Mouse (Mus musculus): Measurements from ENCODE around the gene Adsl. TPM values are rescaled to one million over a fixed set of nuclear protein-coding genes. Genes with fewer than 3 reads are reported as not detected.

Adsl gene
- total RNA-seq, 2 experiments from 2014 or later, result 157 to 182 TPM

DNA sequence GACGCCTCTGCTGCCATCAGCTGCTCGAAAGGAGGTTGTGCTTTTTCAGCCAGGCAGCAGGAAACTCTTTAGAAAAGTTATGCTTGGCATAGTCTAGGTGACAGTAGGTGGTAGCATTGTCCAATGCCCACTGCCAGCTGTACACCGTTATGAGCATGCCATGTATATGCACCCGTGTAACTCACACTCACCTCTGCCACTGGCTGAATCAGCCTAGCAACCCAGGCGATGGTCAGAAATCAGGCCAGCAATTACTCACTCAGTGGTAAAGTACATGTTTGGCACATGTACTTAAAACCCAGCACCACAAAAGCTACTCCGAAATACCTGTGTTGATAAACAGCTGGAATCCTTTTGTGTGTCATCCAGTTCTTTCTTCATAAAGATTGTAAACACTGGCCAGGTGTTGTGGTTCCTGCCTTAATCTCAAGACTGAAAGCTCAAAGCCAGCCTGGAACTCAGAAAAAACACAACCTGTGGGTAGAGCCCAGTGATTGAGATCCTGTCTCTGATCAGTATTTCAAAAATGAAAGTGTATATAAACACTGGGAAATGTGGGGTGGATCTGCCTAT is 6.7 kb upstream of the Adsl start:
- no peak for DNase-seq

DNA sequence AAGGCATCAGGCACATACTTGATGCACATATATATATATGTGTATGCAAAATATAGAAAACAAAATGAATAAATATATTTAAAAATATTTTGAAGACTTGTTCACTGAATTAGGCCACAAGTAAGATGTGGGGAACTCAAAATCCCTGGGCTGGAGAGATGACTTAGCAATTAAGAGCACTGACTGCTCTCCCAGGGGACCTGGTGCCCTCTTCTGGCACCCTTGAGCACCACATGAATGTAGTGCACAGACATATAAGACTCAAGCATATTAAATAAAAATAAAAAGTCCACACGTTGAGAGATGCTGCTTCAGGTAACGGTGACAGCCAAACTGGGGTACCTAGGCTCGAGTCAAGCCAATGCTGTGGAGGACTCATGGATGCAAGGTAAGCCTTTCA is 2.4 kb upstream of the Adsl start:
- no peak for DNase-seq

DNA sequence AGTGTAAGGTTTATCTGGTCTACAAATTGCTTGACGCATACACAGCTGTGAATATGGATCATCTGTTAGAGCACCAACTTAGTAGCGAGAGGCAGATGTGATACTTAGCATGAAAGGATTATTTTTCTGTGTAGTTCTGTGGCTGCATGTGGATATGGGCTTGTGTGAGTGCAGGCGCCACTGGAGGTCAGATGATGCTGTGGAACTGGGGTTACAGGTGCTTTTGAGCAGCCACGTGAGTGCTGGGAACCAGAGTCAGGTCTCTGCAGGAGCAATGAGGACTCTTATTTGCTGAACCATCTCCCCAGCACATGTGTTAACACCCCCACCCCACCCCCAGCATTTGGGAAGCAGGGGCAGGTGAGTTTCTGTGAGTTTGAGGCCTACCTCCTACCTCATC is 1.1 kb downstream of the Adsl start:
- DNase-seq, result no peak

DNA sequence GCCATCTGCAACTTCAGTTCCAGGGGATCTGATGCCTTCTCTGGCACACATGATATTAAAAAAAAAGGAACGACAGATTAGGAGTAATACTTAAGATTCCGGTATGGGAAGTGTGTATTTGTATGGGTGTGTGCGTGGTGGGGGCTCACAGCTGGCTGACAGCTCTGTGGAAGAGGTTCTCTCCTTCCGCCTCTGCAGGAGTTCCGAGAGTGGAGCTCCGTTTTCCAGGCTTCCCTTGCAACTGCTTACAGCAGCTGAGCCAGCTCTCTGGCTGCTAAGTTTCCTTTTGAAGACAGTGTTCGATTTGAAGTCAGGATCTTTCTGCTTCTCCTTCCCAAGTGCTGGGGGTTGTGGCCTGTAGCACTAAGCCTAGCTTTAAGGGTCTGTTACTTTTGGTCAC is 1.8 kb downstream of the Adsl start:
- DNase-seq, result no peak

DNA sequence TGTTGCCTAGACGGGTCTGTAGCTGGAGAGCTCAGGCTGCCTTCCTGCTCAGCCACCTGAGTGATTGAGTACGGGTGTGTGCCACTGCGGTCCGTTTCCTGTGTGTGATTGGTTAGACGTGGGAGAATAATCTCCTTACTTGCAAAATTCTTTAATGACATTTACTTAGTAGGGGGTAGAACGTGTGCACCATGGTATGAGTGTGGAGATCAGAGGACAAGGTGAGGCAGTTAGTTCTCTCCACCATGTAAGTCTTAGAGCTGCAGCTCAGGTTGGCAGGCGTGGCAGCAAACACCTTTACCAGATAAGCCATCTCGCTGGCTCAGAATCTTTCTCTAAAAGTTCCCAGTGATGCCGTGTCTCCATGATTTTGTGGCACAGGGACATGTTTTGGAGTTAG is 5.7 kb downstream of the Adsl start:
- DNase-seq, result no peak

DNA sequence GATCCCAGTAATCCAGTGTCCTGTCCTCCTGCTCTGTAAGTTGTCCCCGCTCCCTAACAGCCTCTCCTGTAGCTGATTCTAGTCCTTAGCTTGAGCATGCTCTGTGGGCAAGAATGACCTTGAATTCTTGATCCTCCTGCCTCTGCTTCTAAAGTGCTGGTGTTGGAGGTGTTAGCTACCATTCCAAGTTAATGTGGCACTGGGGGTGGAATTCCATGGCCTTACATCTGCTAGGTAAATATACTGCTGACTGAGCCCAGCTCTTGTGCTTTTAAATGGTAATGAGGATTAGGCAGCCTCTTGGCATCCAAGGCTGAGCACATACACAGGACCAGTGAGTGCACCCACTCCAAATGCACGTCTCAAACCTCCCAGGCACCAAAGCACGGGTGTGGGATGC is 6.6 kb downstream of the Adsl start:
- DNase-seq, result no peak

DNA sequence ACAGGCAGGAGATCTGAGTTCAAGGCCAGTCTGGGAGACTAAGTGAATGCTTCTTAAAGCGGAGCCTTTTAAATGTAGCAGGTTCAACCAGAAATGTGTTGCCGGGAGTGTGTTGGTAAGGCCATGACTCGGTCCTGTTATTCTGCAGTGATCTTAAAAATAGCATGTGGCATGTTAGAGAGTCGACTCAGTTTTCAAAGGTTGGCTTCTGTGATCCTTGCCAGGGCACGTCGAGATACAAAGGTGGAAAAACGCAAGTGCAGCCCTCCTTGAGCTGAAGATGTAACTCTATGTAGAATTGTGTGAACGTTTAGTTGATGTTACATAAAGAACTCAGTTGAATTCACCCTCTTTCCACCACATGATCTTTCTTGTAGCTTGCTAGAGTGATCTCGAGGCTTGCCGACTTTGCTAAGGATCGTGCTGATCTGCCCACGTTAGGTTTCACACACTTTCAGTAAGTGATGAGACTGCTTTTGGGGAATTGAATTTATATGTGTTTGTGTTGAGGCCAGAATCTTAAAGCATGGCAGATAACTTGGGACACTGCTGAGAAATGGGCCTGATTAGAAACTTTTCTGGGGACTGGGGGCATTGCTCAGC is 7.6 kb downstream of the Adsl start:
- no peak for DNase-seq

DNA sequence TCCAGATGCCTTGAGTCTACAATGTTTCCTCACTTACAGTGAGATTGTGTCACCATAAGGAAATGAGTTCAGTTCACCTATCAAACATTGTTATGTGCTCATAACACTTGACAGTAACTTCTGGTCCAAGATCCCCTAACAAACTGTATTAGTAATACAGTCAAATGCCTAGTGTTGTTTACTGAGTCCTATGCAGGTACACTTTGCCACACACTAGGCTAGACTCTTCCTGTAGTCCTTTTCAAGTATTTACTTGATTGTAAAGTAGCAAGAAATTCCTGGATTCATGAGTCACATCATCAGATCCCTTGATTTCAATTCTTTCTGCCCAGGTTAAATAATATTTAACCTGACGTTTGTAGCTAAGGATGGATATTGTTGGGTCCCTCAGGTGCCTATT is 21.1 kb downstream of the Adsl start:
- no peak for DNase-seq

DNA sequence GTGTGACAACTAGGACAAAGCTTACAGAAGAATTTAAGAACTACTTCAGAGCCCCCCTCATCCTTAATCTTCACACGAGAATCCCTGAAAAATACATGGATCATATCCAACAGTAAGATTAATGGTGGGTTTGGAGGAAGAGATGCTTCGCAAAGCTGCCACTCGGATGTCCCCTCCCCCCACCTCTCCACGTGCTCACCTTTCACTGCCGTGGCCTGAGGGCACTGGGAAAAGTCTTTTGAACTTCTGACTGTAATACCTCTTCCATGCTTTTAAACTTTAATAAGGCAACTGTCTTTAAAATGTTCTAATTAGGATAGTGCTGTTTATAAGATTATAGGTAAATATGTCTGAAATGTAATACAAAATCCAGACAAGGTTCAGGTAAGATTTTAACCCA is 26.0 kb downstream of the Adsl start:
- DNase-seq, result no peak

DNA sequence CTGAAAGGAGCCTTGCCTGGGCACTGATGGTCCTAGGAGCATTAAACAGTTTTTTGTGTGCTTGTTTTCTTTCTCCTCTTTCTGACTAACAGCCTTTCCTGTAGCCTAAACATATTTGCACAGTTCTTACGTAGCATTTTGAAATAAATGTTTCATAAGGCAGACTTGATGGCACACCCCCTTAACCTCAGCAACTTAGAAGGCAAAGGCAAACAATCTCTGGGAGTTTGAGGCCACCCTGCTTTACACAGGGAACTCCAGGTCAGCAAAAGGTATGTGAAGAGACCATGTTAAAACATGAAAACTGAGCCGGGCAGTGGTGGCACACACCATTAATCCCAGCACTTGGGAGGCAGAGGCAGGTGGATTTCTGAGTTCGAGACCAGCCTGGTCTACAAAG is 27.4 kb downstream of the Adsl start:
- no peak for DNase-seq

DNA sequence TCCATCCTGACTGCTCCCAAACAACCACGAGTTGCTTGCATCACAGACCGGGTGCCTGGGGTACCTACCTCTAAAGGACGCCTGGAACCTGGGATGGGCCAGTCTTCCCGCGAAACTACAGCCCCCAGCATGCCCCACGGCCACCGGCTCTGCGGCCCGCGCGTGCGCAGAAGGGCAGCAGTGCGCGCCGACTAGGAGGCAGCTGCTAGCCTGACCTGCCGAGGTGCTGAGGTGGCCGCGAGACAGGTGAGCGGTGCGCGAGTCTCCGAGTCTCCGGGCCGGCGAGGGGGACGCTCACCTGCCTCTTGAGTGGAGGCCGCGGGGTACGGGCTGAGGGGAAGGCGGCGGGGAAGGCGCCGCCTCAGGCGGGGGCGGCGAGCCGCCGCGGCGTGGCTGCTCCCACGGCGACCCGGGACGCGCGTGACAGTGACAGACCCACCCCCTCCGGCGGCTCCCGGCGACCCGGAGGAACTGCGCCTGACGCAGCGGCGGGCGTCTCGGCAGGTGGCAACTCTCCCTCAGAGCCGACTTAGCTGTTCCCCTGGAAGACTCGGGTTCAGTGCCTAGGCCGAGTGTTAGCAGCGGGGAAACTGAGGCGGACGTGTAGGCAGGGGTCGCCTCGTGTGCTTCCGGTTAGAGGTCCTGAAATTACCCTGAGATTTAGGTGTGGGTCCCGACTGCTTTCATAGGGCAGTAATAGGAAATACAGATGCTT is 29.5 kb downstream of the Adsl start, which contains the start of gene Sgsm3:
Gene Sgsm3 (plus strand): TSS at position 146 of the 715 bp plus-strand sequence.
- peak; percentile 86 for DNase-seq

DNA sequence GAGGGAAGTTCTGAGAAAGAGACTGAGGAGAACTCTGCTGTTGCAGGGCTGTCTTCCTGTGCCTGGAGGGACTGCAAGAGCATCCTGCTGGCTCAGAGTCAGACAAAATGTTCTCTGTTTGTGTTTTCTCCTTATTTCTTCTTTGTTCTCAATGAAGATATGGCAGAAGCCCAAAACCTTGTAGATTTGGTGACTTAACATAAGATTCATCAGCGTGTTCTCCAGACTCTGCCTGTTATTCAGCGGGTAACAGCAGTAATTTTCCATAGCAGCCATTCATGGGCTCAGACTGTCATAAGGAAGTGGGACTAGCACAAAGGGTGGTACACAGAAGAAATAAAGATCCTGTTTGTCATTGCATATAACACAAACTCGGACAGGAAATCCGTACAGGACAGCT is 31.3 kb downstream of the Adsl start:
- DNase-seq, result no peak

DNA sequence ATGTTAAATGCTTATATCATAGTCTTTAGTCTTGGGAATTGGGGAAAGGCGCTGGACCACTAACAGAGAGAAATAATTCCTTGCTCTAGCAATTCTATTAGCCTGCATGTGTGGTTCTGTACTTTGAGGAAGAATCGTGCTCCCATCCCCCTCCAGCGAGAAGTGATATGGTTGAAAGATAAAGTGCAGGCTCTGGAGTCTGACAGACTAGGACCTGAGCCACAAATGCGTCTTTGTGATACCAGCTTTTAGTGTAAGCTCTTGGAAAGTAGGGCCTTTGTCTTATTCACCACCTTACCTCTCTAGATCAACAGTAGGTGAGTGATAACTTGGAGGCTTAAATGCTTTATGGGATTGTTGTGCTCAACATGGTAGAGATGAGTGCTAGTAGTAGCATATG is 32.9 kb downstream of the Adsl start:
- DNase-seq, result no peak

DNA sequence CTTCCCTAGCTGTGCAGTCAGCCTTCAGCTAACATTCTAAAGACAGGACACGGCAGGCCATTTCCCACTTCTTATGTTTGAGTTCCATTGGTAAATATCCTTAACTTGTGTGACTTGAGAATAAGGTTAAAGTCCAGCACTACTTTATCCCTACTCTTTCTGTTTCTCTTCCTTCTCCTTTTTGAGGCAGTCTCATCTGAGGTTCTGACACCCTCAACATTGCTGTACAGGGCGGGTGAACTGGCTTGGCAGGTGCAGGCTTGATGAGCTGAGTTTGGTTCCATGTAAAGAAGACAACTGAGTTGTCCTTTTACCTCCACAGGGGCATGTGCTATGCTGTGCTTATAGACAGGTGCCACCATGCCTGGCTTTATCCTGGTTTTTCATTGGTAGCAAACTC is 35.0 kb downstream of the Adsl start:
- no peak for DNase-seq

DNA sequence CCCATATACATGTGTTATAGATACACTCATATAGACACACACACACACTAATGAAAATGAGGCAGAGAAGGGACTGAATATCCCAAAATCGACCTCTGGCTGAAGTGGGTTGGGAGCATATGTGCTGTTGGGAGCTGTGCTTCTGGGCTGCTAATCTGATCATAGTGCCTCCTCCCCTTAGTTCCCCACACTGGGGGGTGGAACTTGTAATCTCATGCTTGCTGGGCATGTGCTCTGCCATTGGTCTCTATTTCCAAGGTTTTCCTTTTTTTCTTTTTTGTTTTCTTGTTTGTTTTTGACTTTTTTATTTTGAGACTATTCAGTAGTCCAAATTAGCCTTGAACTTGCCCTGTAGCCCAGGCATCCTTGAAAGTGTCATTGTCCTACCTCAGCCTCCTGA is 40.0 kb downstream of the Adsl start:
- no peak for DNase-seq

DNA sequence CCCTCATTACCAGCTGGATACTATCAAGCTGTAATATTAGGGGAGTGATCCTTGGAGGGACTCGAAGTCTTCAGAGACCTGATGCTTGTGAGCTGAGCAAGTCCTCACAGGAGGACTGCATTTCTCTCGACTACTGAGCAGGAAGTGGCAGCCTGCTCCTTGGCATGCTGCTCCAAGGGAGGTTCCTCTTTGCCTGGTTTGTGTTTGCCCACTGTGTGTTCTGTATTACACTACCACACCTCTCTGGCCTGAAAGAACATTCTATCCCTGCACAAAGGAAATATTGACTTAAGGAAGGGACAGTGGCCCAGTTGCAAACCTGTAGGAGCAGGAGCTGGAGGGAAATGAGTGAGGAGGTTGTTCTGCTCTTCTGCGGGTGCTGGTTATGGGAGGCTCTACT is 41.4 kb downstream of the Adsl start:
- no peak for DNase-seq

DNA sequence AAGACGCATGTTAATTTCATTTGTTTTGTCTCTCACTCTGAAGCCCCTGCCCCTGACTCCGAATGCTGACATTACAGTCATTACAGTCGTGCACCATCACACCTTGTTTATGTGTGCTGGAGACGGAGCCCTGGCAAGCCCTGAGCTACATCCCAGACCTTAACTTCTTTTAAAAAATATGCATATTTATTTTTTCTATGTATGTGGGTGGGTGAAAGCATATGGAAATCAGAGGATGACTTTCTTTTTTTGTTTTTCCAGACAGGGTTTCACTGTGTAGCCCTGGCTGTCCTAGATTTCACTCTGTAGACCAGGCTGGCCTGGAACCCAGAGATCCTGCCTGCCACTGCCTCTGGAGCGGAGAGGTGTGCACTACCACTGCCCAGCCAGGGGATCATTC is 46.7 kb downstream of the Adsl start:
- DNase-seq, result no peak

DNA sequence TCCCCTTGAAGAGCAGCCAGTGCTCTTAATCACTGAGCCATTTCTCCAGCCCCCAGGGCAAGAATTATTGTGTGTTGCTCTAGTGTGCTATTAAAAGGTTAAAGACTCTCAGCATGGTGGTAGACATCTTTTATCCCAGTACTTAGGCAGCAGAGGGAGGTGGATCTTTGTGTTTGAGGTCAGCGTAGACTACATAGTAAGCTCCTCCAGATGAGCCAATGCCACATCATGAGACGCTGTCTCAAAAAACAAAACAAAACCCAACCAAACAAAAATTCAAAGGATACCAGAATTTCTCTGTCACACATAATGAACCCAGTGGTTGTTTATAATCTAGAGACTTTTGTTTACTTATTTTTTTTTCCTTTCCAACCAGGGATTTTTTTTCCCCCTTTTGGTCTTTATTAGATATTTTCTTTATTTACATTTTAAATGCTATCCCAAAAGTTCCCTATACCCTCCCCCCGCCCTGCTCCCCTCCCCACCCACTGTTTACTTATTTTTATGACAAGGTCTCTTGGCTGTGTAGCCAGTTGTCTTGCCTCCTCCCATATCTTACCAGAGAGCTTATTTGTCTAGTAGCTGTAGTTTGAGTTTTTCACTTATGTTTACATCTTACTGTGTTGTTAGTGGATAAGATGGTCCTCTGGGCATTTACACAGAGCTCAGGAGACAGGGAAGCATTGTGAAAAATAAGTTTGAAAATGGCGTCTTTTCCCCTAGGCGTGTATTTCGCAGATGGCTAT is 48.0 kb downstream of the Adsl start:
- DNase-seq, result no peak

DNA sequence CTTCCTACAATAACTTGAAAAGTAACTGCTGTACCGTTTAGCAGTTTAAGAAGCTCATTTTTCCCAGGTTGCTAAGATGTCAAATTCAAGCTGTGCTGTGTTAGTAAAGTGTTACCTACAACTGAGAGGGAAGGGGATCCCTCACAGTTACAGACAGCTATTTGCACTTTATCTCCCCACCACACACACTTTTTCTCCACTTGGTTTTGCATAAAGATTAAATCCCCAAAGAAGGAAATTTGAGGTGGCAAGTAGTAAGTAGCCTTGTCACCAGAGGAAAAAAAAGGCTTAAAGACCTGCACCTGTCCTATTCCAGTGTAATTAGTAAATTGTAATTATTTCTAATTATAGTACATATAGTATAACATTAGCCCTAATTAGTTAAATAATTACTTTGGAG is 48.8 kb downstream of the Adsl start:
- no peak for DNase-seq

DNA sequence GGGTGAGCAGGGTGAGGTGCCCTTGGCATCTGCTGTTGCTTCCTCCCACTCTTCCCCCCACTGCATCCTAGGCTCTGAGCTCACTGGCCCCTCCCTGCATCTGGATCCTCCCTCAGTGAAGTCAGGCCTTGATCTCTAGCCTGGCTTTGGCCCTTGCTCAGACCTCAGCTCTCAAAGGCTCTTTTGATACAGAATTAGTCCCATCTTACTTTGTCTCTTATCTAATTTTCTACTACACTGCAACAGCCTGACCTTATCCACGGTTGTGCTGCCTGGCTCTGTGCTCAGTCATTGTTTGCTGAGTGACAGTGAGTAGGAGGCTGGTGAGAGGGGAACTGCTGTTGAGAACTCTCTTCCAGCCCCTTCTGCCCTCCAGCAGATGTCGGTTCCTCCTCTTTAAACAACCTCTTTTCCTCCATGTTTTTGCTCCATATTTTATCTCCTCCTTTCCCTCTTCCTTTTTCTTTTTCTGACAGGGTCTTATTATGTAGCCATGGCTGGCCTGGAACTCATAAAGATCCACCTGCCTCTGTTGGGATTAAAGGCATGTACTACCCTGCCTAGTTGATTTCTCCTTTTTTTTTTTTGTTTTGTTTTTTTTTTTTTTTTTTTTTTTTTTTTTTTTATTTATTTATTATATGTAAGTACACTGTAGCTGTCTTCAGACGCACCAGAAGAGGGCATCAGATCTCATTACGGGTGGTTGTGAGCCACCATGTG is 52.3 kb downstream of the Adsl start:
- DNase-seq, result no peak

DNA sequence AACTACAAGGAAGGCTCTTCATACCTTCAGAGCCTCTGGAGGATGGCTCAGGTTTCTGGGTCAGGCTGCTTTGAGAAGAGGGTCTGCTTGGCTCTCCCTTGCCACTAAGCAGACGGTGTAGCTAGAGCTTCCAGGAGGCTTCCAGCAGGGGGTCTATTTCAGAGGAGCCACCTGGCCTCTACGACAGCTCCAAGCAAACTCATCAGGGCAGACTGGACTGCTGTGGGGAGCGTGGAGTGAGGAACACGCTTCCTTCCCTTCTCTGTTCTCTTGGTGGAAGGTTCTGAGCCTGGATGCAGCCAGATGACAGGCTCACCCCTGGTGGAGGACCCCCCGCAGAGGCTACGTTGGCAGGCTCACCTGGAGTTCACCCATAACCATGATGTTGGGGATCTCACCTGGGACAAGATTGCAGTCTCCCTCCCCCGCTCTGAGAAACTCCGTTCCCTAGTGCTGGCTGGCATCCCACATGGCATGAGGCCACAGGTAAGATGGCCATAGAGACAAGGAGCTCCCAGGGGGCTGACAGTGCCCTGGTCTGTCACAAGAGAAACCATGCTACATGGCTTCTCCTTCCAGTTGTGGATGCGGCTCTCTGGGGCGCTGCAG is 57.9 kb downstream of the Adsl start:
- no peak for DNase-seq

DNA sequence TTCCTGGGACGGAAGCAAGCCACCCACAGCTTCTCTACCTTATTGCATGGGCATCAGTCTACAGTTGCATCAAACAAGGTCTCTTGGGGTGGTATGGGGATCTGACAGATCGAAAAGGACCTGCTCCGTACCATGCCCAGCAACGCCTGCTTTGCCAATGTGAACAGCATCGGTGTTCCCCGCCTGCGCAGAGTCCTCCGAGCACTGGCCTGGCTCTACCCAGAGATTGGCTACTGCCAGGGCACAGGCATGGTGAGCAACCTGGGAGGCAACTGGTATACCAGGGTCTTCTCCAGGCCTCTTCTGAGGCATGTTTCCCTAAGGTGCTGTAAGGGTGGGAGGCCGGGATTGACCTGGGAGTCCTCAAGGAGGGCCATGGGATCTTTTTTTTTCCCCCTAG is 59.0 kb downstream of the Adsl start:
- no peak for DNase-seq
